16 mouse cellular contexts compared by ENCODE assay signal in genomic region chr1:160981337-160981736, GRCm38 (mm10).
"Had no signal": no experiment of that assay in that cellular context is flagged by ENCODE, and none has a peak within 500 bp of the region (broad histone marks: within the 10 kb centered on the region; RNA-seq: fewer than 3 reads in every experiment).

No protein-coding gene starts in this region.

- H3K9me3 ChIP-seq: intestine, embryonic 15.5 days; limb, embryonic 12.5 days; limb, embryonic 15.5 days; midbrain, embryonic 12.5 days; neural tube, embryonic 13.5 days had no signal

- H3K4me3 ChIP-seq: intestine, embryonic 15.5 days; layer of hippocampus, adult 2 months; left cerebral cortex, adult 2 months; limb, embryonic 12.5 days; limb, embryonic 15.5 days; midbrain, embryonic 12.5 days; myocyte; neural tube, embryonic 13.5 days had no signal

- H3K27ac ChIP-seq: intestine, embryonic 15.5 days; kidney, postnatal 0 days; layer of hippocampus, adult 2 months; left cerebral cortex, adult 2 months; limb, embryonic 12.5 days; limb, embryonic 15.5 days; macrophage; midbrain, embryonic 12.5 days; neural tube, embryonic 13.5 days had no signal

- ATAC-seq: lung, postnatal 0 days; midbrain, embryonic 16.5 days had no signal

- DNase-seq: layer of hippocampus, postnatal 36 days; lung, embryonic 14.5 days; thymus, adult 18-20 months; thymus, postnatal 36 days had no signal

- H3K4me1 ChIP-seq: intestine, embryonic 15.5 days; limb, embryonic 12.5 days; limb, embryonic 15.5 days; midbrain, embryonic 12.5 days; neural tube, embryonic 13.5 days had no signal

- H3K9ac ChIP-seq: intestine, embryonic 15.5 days; limb, embryonic 12.5 days; limb, embryonic 15.5 days; lung, embryonic 14.5 days; midbrain, embryonic 12.5 days; neural tube, embryonic 13.5 days had no signal

- H3K36me3 ChIP-seq: intestine, embryonic 15.5 days; limb, embryonic 12.5 days; limb, embryonic 15.5 days; midbrain, embryonic 12.5 days had no signal

- H3K4me2 ChIP-seq: intestine, embryonic 15.5 days; limb, embryonic 12.5 days; limb, embryonic 15.5 days; lung, embryonic 14.5 days; midbrain, embryonic 12.5 days; neural tube, embryonic 13.5 days had no signal

- H3K27me3 ChIP-seq: intestine, embryonic 15.5 days; limb, embryonic 12.5 days; limb, embryonic 15.5 days; midbrain, embryonic 12.5 days; neural tube, embryonic 13.5 days had no signal
